In the genomic region with DNA sequence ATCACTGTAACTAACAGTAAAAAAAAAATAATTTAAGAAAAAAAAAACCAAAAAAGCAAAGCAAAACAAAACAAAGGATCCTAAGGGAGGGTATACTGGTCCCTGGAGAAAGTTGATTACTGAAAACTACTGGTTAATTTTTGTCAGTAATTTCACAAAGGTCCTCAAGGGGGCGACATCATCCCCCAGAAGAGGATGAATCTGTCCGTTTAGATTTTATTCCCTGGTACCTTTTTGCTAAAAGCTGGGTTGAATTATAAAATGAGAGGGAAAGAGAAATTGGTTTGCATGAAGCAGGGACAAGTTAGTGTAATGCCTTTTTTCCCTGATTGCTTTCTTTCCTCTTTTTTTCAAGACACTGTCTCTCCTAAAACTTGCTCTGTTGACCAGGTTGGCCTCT, we compare ENCODE assay signal across 8 mouse cellular contexts. TPM values are rescaled to one million over a fixed set of nuclear protein-coding genes. Genes with fewer than 3 reads are reported as not detected.
DNase-seq lines count a peak whose midpoint lies in the region; ATAC-seq and TF ChIP-seq lines count a peak whose summit lies in the region.

No protein-coding gene starts in this region.

- DNase-seq in forebrain, postnatal 0 days, result peak; percentile 72
- DNase-seq in left cerebral cortex, postnatal 25 days (ENCODE audit: low spot score in 2 of 2), result peak; percentile 47 to 65
- DNase-seq in left cerebral cortex, adult 11 months (ENCODE audit: low spot score), result no peak
- DNase-seq in ES-E14 (ENCODE audit: low read depth, low spot score), result peak; percentile 34
- DNase-seq in spleen, postnatal 4 days (ENCODE audit: low spot score in 2 of 2), result peak; percentile 53 to 74

- H3K27me3 ChIP-seq in forebrain, postnatal 0 days (ENCODE audit: insufficient read depth, low read length), result no peaks in the 10 kb centered on the region
- no peaks in the 10 kb centered on the region for H3K27me3 ChIP-seq in forebrain, embryonic 16.5 days (replicated peaks; ENCODE audit: control insufficient read depth, insufficient read depth, low read length)
- no peaks in the 10 kb centered on the region for H3K27me3 ChIP-seq in embryonic facial prominence, embryonic 12.5 days
- H3K27me3 ChIP-seq in intestine, embryonic 15.5 days (replicated peaks), result no peaks in the 10 kb centered on the region

- no peak overlapping the region for H3K4me3 ChIP-seq in forebrain, postnatal 0 days (ENCODE audit: low read depth, low read length)
- H3K4me3 ChIP-seq in forebrain, embryonic 16.5 days (replicated peaks; ENCODE audit: low read length), result no peak overlapping the region
- no peak overlapping the region for H3K4me3 ChIP-seq in ES-E14 (ENCODE audit: insufficient read depth in 1 of 2, low read depth in 1 of 2, low read length in 2 of 2, poor library complexity in 1 of 2, severe bottlenecking in 1 of 2)
- H3K4me3 ChIP-seq in embryonic facial prominence, embryonic 12.5 days, result no peak overlapping the region
- H3K4me3 ChIP-seq in intestine, embryonic 15.5 days (replicated peaks), result no peak overlapping the region

- intact Hi-C loops in left cerebral cortex, postnatal 25 days (cut with DNase I), result loop anchor here (1.0 kb wide), 2 partner anchors 30 to 67 kb away; no protein-coding TSS in a partner anchor

- in situ Hi-C loops in ES-E14 (cut with MboI; ENCODE audit: low sequenced_read_pairs in 2 of 2, unreplicated experiment in 2 of 2), result no loop called here

- TF ChIP-seq CTCF in forebrain, postnatal 0 days (IDR thresholded peaks at IDR 0.05; ENCODE audit: low read depth), result peak; percentile 77

- no peaks in the 10 kb centered on the region for H3K9me3 ChIP-seq in forebrain, postnatal 0 days (ENCODE audit: low read length)
- H3K9me3 ChIP-seq in forebrain, embryonic 16.5 days (ENCODE audit: control insufficient read depth, low read length), result no peaks in the 10 kb centered on the region
- no peaks in the 10 kb centered on the region for H3K9me3 ChIP-seq in ES-E14 (ENCODE audit: control insufficient read depth, insufficient read depth, low read depth, low read length)
- H3K9me3 ChIP-seq in embryonic facial prominence, embryonic 12.5 days, result no peaks in the 10 kb centered on the region
- no peaks in the 10 kb centered on the region for H3K9me3 ChIP-seq in intestine, embryonic 15.5 days

- H3K4me2 ChIP-seq in forebrain, postnatal 0 days (ENCODE audit: low read depth), result no peak overlapping the region
- no peak overlapping the region for H3K4me2 ChIP-seq in forebrain, embryonic 16.5 days (ENCODE audit: low read length)
- no peak overlapping the region for H3K4me2 ChIP-seq in embryonic facial prominence, embryonic 12.5 days (replicated peaks)
- no peak overlapping the region for H3K4me2 ChIP-seq in intestine, embryonic 15.5 days (replicated peaks)

- 2% methylated on average over 2 of the region's 2 CpGs for WGBS in forebrain, postnatal 0 days
- WGBS in forebrain, embryonic 16.5 days, result 0% methylated on average over 2 of the region's 2 CpGs
- 0% methylated on average over 2 of the region's 2 CpGs for WGBS in embryonic facial prominence, embryonic 12.5 days
- 0% methylated on average over 2 of the region's 2 CpGs for WGBS in intestine, embryonic 15.5 days

- no peak overlapping the region for H3K9ac ChIP-seq in forebrain, postnatal 0 days
- H3K9ac ChIP-seq in forebrain, embryonic 16.5 days (replicated peaks; ENCODE audit: low read depth, low read length), result no peak overlapping the region
- no peak overlapping the region for H3K9ac ChIP-seq in ES-E14 (ENCODE audit: insufficient read depth, low read depth, low read length, poor library complexity, severe bottlenecking)
- H3K9ac ChIP-seq in embryonic facial prominence, embryonic 12.5 days, result no peak overlapping the region
- H3K9ac ChIP-seq in intestine, embryonic 15.5 days, result no peak overlapping the region

- H3K4me1 ChIP-seq in forebrain, postnatal 0 days (ENCODE audit: insufficient read depth), result no peaks in the 10 kb centered on the region
- peaks cover 7% of the 10 kb centered on the region for H3K4me1 ChIP-seq in forebrain, embryonic 16.5 days (replicated peaks; ENCODE audit: control insufficient read depth, insufficient read depth, low read length)
- peaks cover 0 to 3% of the 10 kb centered on the region in 2 experiments; a peak in 2 of 4 replicates for H3K4me1 ChIP-seq in ES-E14 (ENCODE audit: control insufficient read depth in 2 of 2, insufficient read depth in 2 of 2, low read length in 2 of 2, poor library complexity in 1 of 2)
- H3K4me1 ChIP-seq in embryonic facial prominence, embryonic 12.5 days, result peaks cover 8% of the 10 kb centered on the region
- H3K4me1 ChIP-seq in intestine, embryonic 15.5 days (replicated peaks), result peaks cover 6% of the 10 kb centered on the region; the same call in 1 of the 2 replicates

- no peak for ATAC-seq in forebrain, postnatal 0 days
- no peak for ATAC-seq in forebrain, embryonic 16.5 days
- no peak for ATAC-seq in embryonic facial prominence, embryonic 12.5 days (ENCODE audit: insufficient number of reproducible peaks, insufficient read depth, low FRiP score, low TSS enrichment)
- ATAC-seq in intestine, embryonic 15.5 days, result no peak

- H3K36me3 ChIP-seq in forebrain, postnatal 0 days (ENCODE audit: insufficient read depth), result no peaks in the 10 kb centered on the region
- no peaks in the 10 kb centered on the region for H3K36me3 ChIP-seq in forebrain, embryonic 16.5 days (ENCODE audit: control insufficient read depth, insufficient read depth)
- H3K36me3 ChIP-seq in ES-E14 (ENCODE audit: control insufficient read depth, insufficient read depth, low read length, poor library complexity, severe bottlenecking), result no peaks in the 10 kb centered on the region
- H3K36me3 ChIP-seq in embryonic facial prominence, embryonic 12.5 days, result no peaks in the 10 kb centered on the region
- H3K36me3 ChIP-seq in intestine, embryonic 15.5 days, result no peaks in the 10 kb centered on the region

- H3K27ac ChIP-seq in forebrain, postnatal 0 days (ENCODE audit: low read depth, low read length), result no peak overlapping the region
- H3K27ac ChIP-seq in forebrain, embryonic 16.5 days (ENCODE audit: low read length), result no peak overlapping the region
- no peak overlapping the region for H3K27ac ChIP-seq in ES-E14 (ENCODE audit: insufficient read depth, low read depth, low read length, poor library complexity, severe bottlenecking)
- peak overlapping the region; percentile 72 for H3K27ac ChIP-seq in embryonic facial prominence, embryonic 12.5 days
- H3K27ac ChIP-seq in intestine, embryonic 15.5 days, result no peak overlapping the region

TF ChIP-seq in ES-E14, 5 proteins besides CTCF, POLR2A, EP300 and RAD21:
- TF ChIP-seq CHD2 (IDR thresholded peaks at IDR 0.05; ENCODE audit: low read depth, low read length) (no peak), MAFK (IDR thresholded peaks at IDR 0.05; ENCODE audit: insufficient read depth, low read depth, low read length) (no peak), HCFC1 (IDR thresholded peaks at IDR 0.05; ENCODE audit: borderline replicate concordance, insufficient read depth, low read length) (no peak), ZNF384 (IDR thresholded peaks at IDR 0.05; ENCODE audit: low read depth, low read length) (no peak), ZC3H11A (IDR thresholded peaks at IDR 0.05; ENCODE audit: borderline replicate concordance, low read depth, low read length) (peak; percentile 14; the same call in 1 of the 2 replicates)

RNA-seq across cellular contexts. Expression of a gene that starts 4.8 kb away (rescaled TPM):
- 36.7 and 57.5 TPM in 2 replicates for total RNA-seq in forebrain, postnatal 0 days (2014; rRNA removed)
- polyA plus RNA-seq in forebrain, postnatal 0 days (2015; fragmentation: Nextera tagmentation; extraction: Ambion mirVana), result 9.4 and 11.0 TPM in 2 replicates
- 18.6 and 19.3 TPM in 2 replicates for polyA plus RNA-seq in forebrain, embryonic 16.5 days (2015; fragmentation: Nextera tagmentation; extraction: Ambion mirVana)
- total RNA-seq in left cerebral cortex, postnatal 25 days (2021), result 10 to 100 TPM; 58.6 to 58.8 TPM
- total RNA-seq in ES-E14 (2012; rRNA removed), result 43.7 and 43.9 TPM in 2 replicates
- polyA plus RNA-seq in embryonic facial prominence, embryonic 12.5 days (2016; fragmentation: Nextera tagmentation; extraction: Ambion mirVana), result 25.5 and 26.1 TPM in 2 replicates
- polyA plus RNA-seq in intestine, embryonic 15.5 days (2015; fragmentation: Nextera tagmentation; extraction: Ambion mirVana), result 13.8 and 14.4 TPM in 2 replicates

RNA-seq across cellular contexts. Expression of a gene that starts 8.3 kb away (rescaled TPM):
- 114 and 122 TPM in 2 replicates for total RNA-seq in forebrain, postnatal 0 days (2014; rRNA removed)
- polyA plus RNA-seq in forebrain, postnatal 0 days (2015; fragmentation: Nextera tagmentation; extraction: Ambion mirVana), result 197 and 211 TPM in 2 replicates
- 297 and 304 TPM in 2 replicates for polyA plus RNA-seq in forebrain, embryonic 16.5 days (2015; fragmentation: Nextera tagmentation; extraction: Ambion mirVana)
- 100 to 1,000 TPM; 105 to 120 TPM for total RNA-seq in left cerebral cortex, postnatal 25 days (2021)
- 163 and 213 TPM in 2 replicates for total RNA-seq in ES-E14 (2012; rRNA removed)
- 386 and 405 TPM in 2 replicates for polyA plus RNA-seq in embryonic facial prominence, embryonic 12.5 days (2016; fragmentation: Nextera tagmentation; extraction: Ambion mirVana)
- polyA plus RNA-seq in intestine, embryonic 15.5 days (2015; fragmentation: Nextera tagmentation; extraction: Ambion mirVana), result 270 and 284 TPM in 2 replicates

RNA-seq across cellular contexts. Expression of a gene that starts 56.6 kb away (rescaled TPM):
- total RNA-seq in forebrain, postnatal 0 days (2014; rRNA removed), result 40.1 and 61.2 TPM in 2 replicates
- 105 and 130 TPM in 2 replicates for polyA plus RNA-seq in forebrain, postnatal 0 days (2015; fragmentation: Nextera tagmentation; extraction: Ambion mirVana)
- 65.1 and 66.7 TPM in 2 replicates for polyA plus RNA-seq in forebrain, embryonic 16.5 days (2015; fragmentation: Nextera tagmentation; extraction: Ambion mirVana)
- total RNA-seq in left cerebral cortex, postnatal 25 days (2021), result 10 to 100 TPM; 66.5 to 80.1 TPM
- 82.7 and 117 TPM in 2 replicates for total RNA-seq in ES-E14 (2012; rRNA removed)
- polyA plus RNA-seq in embryonic facial prominence, embryonic 12.5 days (2016; fragmentation: Nextera tagmentation; extraction: Ambion mirVana), result 57.7 and 66.8 TPM in 2 replicates
- 48.9 and 54.8 TPM in 2 replicates for polyA plus RNA-seq in intestine, embryonic 15.5 days (2015; fragmentation: Nextera tagmentation; extraction: Ambion mirVana)
